Mouse (Mus musculus): Measurements from ENCODE around the gene Vwa7.
"Not testable (repeated sequence)": the region's sequence is repeated elsewhere in the genome, so short reads cannot be mapped to it uniquely, and the experiment has no call there.

Gene Vwa7

GRCm38 (mm10) chr17:35016376-35016775, at the start of gene Vwa7:
Gene Vwa7, plus strand, starts transcription at chr17:35016579.
- no peak for DNase-seq

- not testable (repeated sequence) for DNase-seq
Measured at GRCm38 (mm10) chr17:34969822-34970221, 46.6 kb upstream of the Vwa7 start, which contains the start of gene Gm20481. Gene Gm20481, plus strand, starts transcription at chr17:34969912.

GRCm38 (mm10) chr17:34970850-34971249, 45.5 kb upstream of the Vwa7 start:
- DNase-seq, result not testable (repeated sequence)

DNA sequence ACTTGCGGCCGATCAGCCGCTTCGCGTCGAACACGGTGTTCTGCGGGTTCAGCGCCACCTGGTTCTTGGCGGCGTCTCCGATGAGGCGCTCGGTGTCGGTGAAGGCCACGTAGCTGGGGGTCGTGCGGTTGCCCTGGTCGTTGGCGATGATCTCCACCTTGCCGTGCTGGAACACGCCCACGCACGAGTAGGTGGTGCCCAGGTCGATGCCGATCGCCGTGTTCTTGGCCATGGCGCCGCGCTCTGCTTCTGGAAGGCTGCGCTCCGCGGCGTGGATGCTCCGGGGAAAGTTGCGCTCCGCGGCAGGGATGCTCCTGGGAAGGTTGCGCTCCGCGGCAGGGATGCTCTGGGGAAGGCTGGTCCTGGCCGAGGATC, 44.7 kb upstream of the Vwa7 start:
- DNase-seq, result not testable (repeated sequence)

- DNase-seq, result peak; percentile 78
Measured at GRCm38 (mm10) chr17:34972069-34972749, 44.2 kb upstream of the Vwa7 start, which contains the start of the genes Hspa1a and Hspa1l. Gene Hspa1a, minus strand, starts transcription at chr17:34972156. Gene Hspa1l, plus strand, starts transcription at chr17:34972703.

DNA sequence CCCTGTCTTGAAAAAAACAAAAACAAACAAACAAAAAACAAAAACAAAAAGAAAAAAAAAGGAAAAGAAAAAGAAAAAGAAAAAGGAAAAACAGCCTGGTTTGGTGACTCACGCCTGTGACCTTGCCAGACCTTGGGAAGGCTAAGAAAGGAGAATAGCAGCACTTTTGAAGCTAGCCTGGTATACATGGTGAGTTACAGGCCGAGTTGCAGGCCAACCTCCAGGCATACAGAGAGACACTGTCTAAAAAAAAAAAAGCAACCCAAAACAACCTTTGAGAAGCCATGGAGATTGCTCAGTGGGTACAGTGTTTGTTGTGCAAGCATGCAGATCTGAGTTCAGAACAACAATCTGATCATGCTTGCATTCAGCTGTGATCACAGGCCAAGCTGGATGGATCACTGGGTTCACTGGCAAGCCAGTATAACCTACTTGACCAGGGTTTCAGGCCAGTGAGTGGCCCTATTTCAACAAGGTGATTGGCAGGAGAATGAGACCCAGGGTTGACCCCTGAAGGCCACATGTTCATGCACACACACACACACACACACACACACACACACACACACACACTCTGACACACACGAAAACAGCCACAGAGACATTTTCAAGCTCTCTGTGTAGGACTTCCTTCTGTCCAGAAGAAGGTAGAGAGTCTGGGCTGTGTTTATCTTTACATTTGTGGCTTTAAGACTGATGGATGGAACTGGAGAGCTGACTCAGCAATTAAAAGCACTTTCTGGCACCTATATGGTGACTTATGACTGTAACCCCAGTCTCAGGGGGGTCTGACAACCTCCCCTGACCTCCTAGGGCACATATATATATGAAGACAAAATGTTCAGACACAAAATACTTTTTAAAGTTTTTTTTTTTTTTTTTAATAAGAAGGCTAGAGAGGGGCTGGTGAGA, 40.5 kb upstream of the Vwa7 start:
- DNase-seq, result no peak

DNA sequence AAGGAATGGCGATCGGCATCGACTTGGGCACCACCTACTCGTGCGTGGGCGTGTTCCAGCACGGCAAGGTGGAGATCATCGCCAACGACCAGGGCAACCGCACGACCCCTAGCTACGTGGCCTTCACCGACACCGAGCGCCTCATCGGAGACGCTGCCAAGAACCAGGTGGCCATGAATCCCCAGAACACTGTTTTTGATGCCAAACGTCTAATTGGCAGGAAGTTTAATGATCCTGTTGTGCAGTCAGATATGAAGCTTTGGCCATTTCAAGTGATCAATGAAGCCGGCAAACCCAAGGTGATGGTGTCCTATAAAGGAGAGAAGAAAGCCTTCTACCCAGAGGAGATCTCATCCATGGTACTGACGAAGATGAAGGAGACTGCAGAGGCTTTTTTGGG, 39.4 kb upstream of the Vwa7 start:
- DNase-seq, result no peak

DNA sequence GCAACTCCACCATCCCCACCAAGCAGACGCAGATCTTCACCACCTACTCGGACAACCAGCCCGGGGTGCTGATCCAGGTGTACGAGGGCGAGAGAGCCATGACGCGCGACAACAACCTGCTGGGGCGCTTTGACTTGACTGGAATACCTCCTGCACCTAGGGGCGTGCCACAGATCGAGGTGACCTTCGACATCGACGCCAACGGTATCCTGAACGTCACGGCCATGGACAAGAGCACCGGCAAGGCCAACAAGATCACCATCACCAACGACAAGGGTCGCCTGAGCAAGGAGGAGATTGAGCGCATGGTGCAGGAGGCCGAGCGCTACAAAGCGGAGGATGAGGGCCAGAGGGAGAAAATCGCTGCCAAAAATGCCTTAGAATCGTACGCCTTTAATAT, 38.1 kb upstream of the Vwa7 start:
- DNase-seq, result no peak

DNA sequence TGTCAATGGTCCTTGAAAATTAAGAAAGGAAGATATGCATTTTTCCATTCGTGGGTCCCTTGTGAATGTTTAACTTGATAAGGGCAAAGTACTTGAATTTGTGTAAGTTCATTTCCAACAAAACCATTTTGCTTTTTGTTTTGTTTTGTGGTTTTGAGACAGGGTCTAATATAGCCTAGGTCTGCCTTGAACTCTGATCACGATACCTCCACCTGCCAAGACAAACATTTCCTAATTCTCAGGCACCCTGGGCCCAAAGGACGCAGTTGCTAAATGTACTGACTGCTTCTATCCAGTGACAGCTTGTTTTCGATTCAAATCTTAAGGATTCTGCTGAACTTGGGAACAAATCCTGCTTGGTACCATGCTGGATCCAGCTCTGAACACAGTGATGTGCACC, 36.7 kb upstream of the Vwa7 start:
- DNase-seq, result no peak

GRCm38 (mm10) chr17:34980655-34981054, 35.7 kb upstream of the Vwa7 start:
- DNase-seq, result peak; percentile 37

DNA sequence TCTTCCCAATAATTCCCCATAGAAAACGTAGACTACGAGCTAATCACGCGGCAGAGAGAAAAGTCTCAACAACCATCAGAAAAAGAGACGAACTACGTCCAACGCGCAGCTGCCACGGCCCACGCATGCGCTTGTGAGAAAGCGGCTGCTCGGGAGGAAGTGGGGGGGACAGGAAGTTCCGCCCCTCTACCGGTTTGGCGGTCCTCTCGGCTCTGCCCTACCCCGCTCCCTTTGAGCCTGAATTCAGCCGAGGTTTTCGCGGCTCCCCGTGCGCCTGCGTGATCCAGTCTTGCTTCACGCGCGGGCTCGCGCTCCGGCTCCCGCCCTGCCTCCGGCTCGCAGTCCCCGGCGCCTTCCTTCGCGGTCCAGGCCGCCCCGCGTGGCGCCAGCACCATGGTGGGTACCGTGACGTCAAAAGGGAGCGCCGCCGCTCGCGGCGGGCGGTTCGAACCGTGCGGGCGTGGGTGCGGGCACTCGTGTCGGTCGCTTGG, 34.6 kb upstream of the Vwa7 start, which contains the start of gene Lsm2:
Gene Lsm2, plus strand, starts transcription at position 173 of the 491 bp plus-strand sequence.
- peak; percentile 94 for DNase-seq

DNA sequence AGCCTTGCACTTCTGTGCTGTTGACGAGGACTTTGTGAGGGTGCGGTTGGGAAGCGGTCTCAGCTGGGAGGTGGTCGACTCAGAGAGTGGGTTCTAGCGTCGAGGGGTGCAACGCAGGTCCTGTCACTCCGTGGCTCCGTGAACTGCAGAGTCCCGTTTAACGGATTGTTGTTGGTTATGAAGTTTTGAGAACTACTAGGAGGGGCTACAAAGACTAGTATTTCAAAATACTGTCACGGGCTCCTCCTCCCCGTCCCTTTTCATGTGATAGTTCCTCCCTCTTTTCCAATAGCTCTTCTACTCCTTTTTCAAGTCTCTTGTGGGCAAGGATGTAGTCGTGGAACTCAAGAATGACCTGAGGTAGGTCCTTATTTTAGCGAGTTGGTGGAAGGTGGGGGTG, 34.1 kb upstream of the Vwa7 start:
- no peak for DNase-seq

- no peak for DNase-seq
Measured at GRCm38 (mm10) chr17:34984218-34984617, 32.2 kb upstream of the Vwa7 start.

GRCm38 (mm10) chr17:34994751-34995150, 21.6 kb upstream of the Vwa7 start:
- DNase-seq, result no peak

- DNase-seq, result not testable (repeated sequence)
Measured at GRCm38 (mm10) chr17:34995192-34995591, 21.2 kb upstream of the Vwa7 start.

DNA sequence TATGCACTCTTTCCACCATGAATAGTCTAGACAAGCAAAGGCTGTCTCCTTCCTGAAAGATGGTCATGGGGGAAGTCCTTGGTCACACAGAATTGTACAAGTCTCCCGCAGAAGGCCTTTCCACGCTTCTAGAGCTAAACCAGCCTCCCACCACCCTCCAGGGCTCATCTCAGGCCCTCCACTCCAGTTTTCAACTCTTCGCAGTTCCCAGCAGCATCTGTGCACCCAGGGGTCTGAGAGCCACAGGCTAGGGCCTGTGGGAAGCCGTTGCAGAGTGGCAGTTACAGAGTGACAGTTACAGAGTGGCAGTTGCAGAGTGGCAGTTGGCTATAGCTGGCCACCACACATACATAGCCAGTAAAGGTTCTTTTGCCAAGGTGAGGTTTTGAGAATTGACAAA, 20.5 kb upstream of the Vwa7 start:
- DNase-seq, result not testable (repeated sequence)

DNA sequence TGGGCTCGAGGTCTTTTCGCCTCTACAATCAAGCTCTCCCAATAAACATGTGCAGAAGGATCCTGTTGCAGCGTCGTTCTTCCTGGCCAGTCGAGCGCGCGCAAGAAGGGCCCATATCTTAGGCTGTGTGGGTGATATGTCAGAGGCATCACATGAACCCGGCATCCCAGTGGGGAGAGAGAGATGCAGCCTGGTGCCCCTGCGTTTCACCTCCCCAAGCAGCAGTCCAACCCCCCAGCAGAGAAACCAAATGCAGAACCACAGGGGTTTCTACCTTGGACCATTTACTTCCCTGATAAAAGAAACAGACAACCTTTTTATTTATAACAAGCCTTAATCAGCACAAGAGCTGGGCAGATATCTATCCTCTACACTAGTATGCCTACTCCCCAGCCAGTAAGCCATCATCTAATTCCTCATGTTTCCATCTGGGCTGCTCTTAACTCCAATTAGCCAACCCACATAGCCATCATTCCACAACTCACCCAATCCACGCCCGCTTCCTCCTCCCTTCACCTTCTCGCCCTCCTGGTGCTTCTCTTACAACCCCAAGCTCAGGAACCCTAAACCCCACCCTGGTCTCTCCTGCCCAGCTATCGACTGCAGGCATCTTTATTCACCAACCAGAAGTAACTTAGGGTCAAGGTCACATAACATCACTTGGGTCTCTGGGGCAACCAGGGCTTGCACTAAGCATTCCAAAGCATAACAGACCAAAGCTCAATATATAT, 19.8 kb upstream of the Vwa7 start:
- DNase-seq, result no peak

GRCm38 (mm10) chr17:34997142-34997483, 19.3 kb upstream of the Vwa7 start:
- DNase-seq, result no peak

DNA sequence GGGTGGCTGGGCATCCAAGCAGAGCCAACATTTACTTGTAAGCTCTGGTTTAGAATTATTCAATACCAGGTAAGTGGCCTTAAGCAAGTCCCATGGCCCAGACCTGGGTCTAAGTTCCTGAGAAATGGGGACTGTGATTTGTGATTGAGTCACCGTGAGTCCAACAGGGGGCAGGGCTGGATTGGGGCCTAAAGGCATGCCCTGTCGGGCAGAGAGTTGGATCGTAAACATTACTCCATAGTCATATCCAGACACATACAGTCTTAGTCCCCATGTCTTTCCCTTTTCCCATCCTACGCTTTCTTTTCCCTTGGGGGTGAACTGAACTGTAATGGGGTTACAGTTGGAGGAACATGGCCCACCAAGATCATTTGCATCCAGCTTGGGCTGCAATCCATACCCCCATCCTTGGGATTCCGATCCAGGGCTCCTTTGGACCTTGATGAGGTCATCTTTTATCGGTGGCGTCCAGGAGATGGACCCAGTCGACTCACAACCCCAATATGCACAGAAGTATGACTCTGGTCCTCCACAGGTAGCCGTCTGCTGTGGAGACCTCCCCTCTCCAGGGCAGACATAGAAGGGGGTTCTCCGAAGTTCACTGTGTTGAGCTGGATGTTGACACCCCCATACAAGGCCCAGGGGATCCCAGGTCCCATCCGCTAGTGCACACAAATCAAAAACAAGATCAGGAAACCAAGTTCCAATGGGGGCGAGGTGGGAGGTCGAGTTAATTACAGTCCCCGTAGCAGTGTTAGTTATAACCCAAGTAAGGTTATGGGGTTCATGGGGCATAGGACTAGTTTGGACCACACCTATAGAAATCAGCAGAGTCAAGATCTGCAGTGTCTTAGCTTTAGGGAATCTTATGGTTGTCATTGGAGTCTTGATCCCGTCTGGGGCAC, 17.6 kb upstream of the Vwa7 start:
- DNase-seq, result no peak

- DNase-seq, result not testable (repeated sequence)
Measured at GRCm38 (mm10) chr17:34999871-35000716, 16.3 kb upstream of the Vwa7 start.
